Mouse (Mus musculus): ENCODE results near the gene Nek4. TPM values are rescaled to one million over a fixed set of nuclear protein-coding genes. Genes with fewer than 3 reads are reported as not detected.

Nek4 gene
- total RNA-seq, 1 experiment: 16.8 TPM

GRCm38 (mm10) chr14:30916516-30916915 is 34.7 kb upstream of the Nek4 start:
- no peak overlapping the region for H3K9ac ChIP-seq (ENCODE audit: insufficient read depth, low read depth, low read length, poor library complexity, severe bottlenecking)
- no peaks in the 10 kb centered on the region for H3K36me3 ChIP-seq (ENCODE audit: control insufficient read depth, insufficient read depth, low read length, poor library complexity, severe bottlenecking)
- H3K9me3 ChIP-seq (ENCODE audit: control insufficient read depth, insufficient read depth, low read depth, low read length): no peaks in the 10 kb centered on the region
- no peak overlapping the region for H3K27ac ChIP-seq (ENCODE audit: insufficient read depth, low read depth, low read length, poor library complexity, severe bottlenecking)
- DNase-seq (ENCODE audit: low read depth, low spot score): no peak
- TF ChIP-seq ZNF384 (IDR thresholded peaks at IDR 0.05; ENCODE audit: low read depth, low read length) (no peak), ZC3H11A (IDR thresholded peaks at IDR 0.05; ENCODE audit: borderline replicate concordance, low read depth, low read length) (no peak), CHD2 (IDR thresholded peaks at IDR 0.05; ENCODE audit: low read depth, low read length) (no peak), MAFK (IDR thresholded peaks at IDR 0.05; ENCODE audit: insufficient read depth, low read depth, low read length) (no peak), HCFC1 (IDR thresholded peaks at IDR 0.05; ENCODE audit: borderline replicate concordance, insufficient read depth, low read length) (no peak)
- no peaks in the 10 kb centered on the region for H3K4me1 ChIP-seq (ENCODE audit: control insufficient read depth in 2 of 2, insufficient read depth in 2 of 2, low read length in 2 of 2, poor library complexity in 1 of 2)
- in situ Hi-C loops (cut with MboI; ENCODE audit: low sequenced_read_pairs in 2 of 2, unreplicated experiment in 2 of 2): no loop called here
- H3K4me3 ChIP-seq (ENCODE audit: insufficient read depth in 1 of 2, low read depth in 1 of 2, low read length in 2 of 2, poor library complexity in 1 of 2, severe bottlenecking in 1 of 2): no peak overlapping the region

GRCm38 (mm10) chr14:30922053-30922670 is 29.0 kb upstream of the Nek4 start:
- DNase-seq (ENCODE audit: low read depth, low spot score): no peak
- no peak overlapping the region for H3K4me3 ChIP-seq (ENCODE audit: insufficient read depth in 1 of 2, low read depth in 1 of 2, low read length in 2 of 2, poor library complexity in 1 of 2, severe bottlenecking in 1 of 2)
- no peak overlapping the region for H3K9ac ChIP-seq (ENCODE audit: insufficient read depth, low read depth, low read length, poor library complexity, severe bottlenecking)
- no peaks in the 10 kb centered on the region for H3K9me3 ChIP-seq (ENCODE audit: control insufficient read depth, insufficient read depth, low read depth, low read length)
- H3K4me1 ChIP-seq (ENCODE audit: control insufficient read depth in 2 of 2, insufficient read depth in 2 of 2, low read length in 2 of 2, poor library complexity in 1 of 2): no peaks in the 10 kb centered on the region
- H3K36me3 ChIP-seq (ENCODE audit: control insufficient read depth, insufficient read depth, low read length, poor library complexity, severe bottlenecking): no peaks in the 10 kb centered on the region
- no peak overlapping the region for H3K27ac ChIP-seq (ENCODE audit: insufficient read depth, low read depth, low read length, poor library complexity, severe bottlenecking)
- in situ Hi-C loops (cut with MboI; ENCODE audit: low sequenced_read_pairs in 2 of 2, unreplicated experiment in 2 of 2): no loop called here
- TF ChIP-seq ZNF384 (IDR thresholded peaks at IDR 0.05; ENCODE audit: low read depth, low read length) (no peak), HCFC1 (IDR thresholded peaks at IDR 0.05; ENCODE audit: borderline replicate concordance, insufficient read depth, low read length) (no peak), CHD2 (IDR thresholded peaks at IDR 0.05; ENCODE audit: low read depth, low read length) (no peak), MAFK (IDR thresholded peaks at IDR 0.05; ENCODE audit: insufficient read depth, low read depth, low read length) (no peak), ZC3H11A (IDR thresholded peaks at IDR 0.05; ENCODE audit: borderline replicate concordance, low read depth, low read length) (no peak)

- no peak within 1 kb of the TSS for H3K27ac ChIP-seq (ENCODE audit: insufficient read depth, low read depth, low read length, poor library complexity, severe bottlenecking)
- TF ChIP-seq HCFC1 (IDR thresholded peaks at IDR 0.05; ENCODE audit: borderline replicate concordance, insufficient read depth, low read length) (no peak), ZC3H11A (IDR thresholded peaks at IDR 0.05; ENCODE audit: borderline replicate concordance, low read depth, low read length) (no peak), MAFK (IDR thresholded peaks at IDR 0.05; ENCODE audit: insufficient read depth, low read depth, low read length) (no peak), CHD2 (IDR thresholded peaks at IDR 0.05; ENCODE audit: low read depth, low read length) (no peak), ZNF384 (IDR thresholded peaks at IDR 0.05; ENCODE audit: low read depth, low read length) (no peak)
- H3K36me3 ChIP-seq (ENCODE audit: control insufficient read depth, insufficient read depth, low read length, poor library complexity, severe bottlenecking): no peaks in the 10 kb centered on the region
- no peak within 1 kb of the TSS for H3K4me3 ChIP-seq (ENCODE audit: insufficient read depth in 1 of 2, low read depth in 1 of 2, low read length in 2 of 2, poor library complexity in 1 of 2, severe bottlenecking in 1 of 2)
- in situ Hi-C loops (cut with MboI; ENCODE audit: low sequenced_read_pairs in 2 of 2, unreplicated experiment in 2 of 2): no loop called here
- no peak within 1 kb of the TSS for H3K9ac ChIP-seq (ENCODE audit: insufficient read depth, low read depth, low read length, poor library complexity, severe bottlenecking)
- no peaks in the 10 kb centered on the region for H3K9me3 ChIP-seq (ENCODE audit: control insufficient read depth, insufficient read depth, low read depth, low read length)
- no peak for DNase-seq (ENCODE audit: low read depth, low spot score)
- no peaks in the 10 kb centered on the region for H3K4me1 ChIP-seq (ENCODE audit: control insufficient read depth in 2 of 2, insufficient read depth in 2 of 2, low read length in 2 of 2, poor library complexity in 1 of 2)
These were observed 27.6 kb upstream of the Nek4 start, which contains the start of gene Itih3 for GRCm38 (mm10) chr14:30923375-30924105. TSS of gene Itih3 (minus strand) at chr14:30923760.

GRCm38 (mm10) chr14:30925492-30925891 is 25.7 kb upstream of the Nek4 start:
- no peak overlapping the region for H3K27ac ChIP-seq (ENCODE audit: insufficient read depth, low read depth, low read length, poor library complexity, severe bottlenecking)
- TF ChIP-seq ZNF384 (IDR thresholded peaks at IDR 0.05; ENCODE audit: low read depth, low read length) (no peak), ZC3H11A (IDR thresholded peaks at IDR 0.05; ENCODE audit: borderline replicate concordance, low read depth, low read length) (no peak), CHD2 (IDR thresholded peaks at IDR 0.05; ENCODE audit: low read depth, low read length) (no peak), HCFC1 (IDR thresholded peaks at IDR 0.05; ENCODE audit: borderline replicate concordance, insufficient read depth, low read length) (no peak), MAFK (IDR thresholded peaks at IDR 0.05; ENCODE audit: insufficient read depth, low read depth, low read length) (no peak)

More at GRCm38 (mm10) chr14:30925492-30925891, 25.7 kb upstream of the Nek4 start:
- H3K4me3 ChIP-seq (ENCODE audit: insufficient read depth in 1 of 2, low read depth in 1 of 2, low read length in 2 of 2, poor library complexity in 1 of 2, severe bottlenecking in 1 of 2): no peak overlapping the region
- H3K4me1 ChIP-seq (ENCODE audit: control insufficient read depth in 2 of 2, insufficient read depth in 2 of 2, low read length in 2 of 2, poor library complexity in 1 of 2): no peaks in the 10 kb centered on the region
- in situ Hi-C loops (cut with MboI; ENCODE audit: low sequenced_read_pairs in 2 of 2, unreplicated experiment in 2 of 2): no loop called here
- no peaks in the 10 kb centered on the region for H3K36me3 ChIP-seq (ENCODE audit: control insufficient read depth, insufficient read depth, low read length, poor library complexity, severe bottlenecking)
- H3K9ac ChIP-seq (ENCODE audit: insufficient read depth, low read depth, low read length, poor library complexity, severe bottlenecking): no peak overlapping the region
- H3K9me3 ChIP-seq (ENCODE audit: control insufficient read depth, insufficient read depth, low read depth, low read length): no peaks in the 10 kb centered on the region
- DNase-seq (ENCODE audit: low read depth, low spot score): no peak
